Mouse (Mus musculus) lung, adult 2 months (tissue): ENCODE data around the gene Epo.

Source experiments
- CTCF ChIP-seq: fragments of 200-500 bp; IDR thresholded peaks from 2 replicates; pipeline ENCODE4 v1.5.1; 2011; ENCODE audit warnings: mild to moderate bottlenecking, low read length, control low read depth; ENCODE audit not compliant: insufficient read depth
- POLR2A ChIP-seq: fragments of 200-500 bp; IDR thresholded peaks from 2 replicates; pipeline ENCODE4 v1.6.1; 2011; ENCODE audit warnings: low read depth, mild to moderate bottlenecking, control low read depth, low read length, borderline replicate concordance; ENCODE audit errors: extremely low read depth

- TF ChIP-seq CTCF (no peak), POLR2A (no peak)
Observed at GRCm38 (mm10) chr5:137476964-137477363, 56.1 kb downstream of the Epo start, which contains the start of gene Zan.
